Mouse (Mus musculus): ENCODE results near the gene Arl6ip4.

The Arl6ip4 gene

DNA sequence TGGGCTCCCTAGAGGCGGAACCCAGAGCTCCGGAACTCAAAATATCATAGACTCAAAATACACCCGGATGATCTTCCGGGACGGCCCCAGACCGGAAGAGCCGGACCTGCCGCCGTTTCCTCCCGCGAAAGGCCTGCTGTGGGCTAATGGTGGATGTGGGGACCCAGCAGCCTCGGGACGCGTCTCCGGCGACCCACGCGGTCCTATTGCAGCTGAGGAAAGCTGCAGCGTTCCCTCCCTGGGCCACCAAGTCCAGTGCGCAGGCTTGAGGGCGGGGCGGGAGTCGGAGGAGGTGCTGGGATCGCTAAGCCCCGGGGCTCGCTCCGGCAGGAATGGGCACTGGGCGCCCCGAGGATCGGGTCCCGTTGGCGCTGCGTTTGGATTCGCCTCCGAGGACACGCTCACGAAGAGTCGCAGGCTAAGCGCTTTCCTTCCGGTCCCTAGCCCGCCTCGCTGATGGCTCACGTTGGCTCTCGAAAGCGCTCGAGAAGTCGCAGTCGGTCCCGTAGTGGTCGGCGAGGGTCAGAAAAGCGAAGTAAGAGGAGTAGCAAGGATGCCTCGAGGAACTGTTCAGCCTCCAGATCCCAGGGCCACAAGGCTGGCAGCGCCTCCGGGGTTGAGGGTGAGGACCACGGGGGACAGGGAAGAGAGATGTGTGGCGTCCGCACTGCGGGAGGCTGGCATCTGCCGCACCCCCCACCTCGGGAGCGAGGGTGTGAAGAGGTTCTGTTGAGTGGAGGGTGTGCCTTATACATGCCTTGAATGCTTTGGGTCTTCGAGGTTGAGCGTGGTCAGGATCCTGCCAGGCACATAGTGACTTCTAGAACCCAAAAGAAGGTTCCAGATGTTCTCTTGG is at the start of gene Arl6ip4:
Gene Arl6ip4 (plus strand): TSS at position 100 of the 856 bp plus-strand sequence.
- DNase-seq (ENCODE audit: low read depth): peak; percentile 60

DNA sequence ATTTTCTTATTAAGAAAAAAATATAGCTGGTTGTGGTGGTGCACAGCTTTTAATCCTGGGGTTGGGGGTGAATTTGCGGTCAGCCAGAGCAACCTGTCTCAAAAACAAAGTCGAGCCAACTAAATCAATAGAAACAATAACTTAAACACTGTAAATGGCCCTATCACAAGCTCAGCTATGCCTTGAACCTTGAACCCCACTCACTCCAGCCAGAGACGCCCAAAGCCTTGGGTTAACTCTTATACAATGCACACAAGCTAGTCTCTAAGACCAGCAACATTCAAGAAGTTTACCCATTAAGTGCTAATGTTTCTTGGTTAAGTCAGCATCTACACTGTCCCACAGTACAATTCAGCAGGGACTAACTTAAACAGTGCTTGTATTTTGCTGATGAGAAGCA is 46.2 kb upstream of the Arl6ip4 start:
- no peak for DNase-seq (ENCODE audit: low read depth)

GRCm38 (mm10) chr5:124073682-124074081 is 42.2 kb upstream of the Arl6ip4 start:
- no peak for DNase-seq (ENCODE audit: low read depth)

GRCm38 (mm10) chr5:124074845-124075307 is 41.0 kb upstream of the Arl6ip4 start:
- DNase-seq (ENCODE audit: low read depth): no peak

DNA sequence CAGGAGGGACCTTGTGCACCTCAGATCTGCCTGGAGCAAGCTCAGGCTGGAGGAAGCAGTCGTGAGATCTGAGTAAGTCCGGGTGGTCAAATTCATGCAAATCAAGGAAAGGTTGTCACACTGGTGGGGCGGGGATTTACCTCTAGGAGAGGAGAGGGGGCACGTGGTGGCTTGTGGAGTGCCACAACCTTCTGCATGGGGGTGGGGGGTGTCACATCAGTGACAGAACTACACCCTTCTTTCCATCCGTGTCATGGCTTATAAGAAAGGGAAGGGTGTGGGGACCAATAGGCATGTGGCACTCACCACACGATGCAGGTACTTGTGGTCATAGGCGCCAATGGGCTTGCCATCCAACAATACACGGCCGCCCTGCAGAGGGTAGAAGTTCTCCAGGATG is 40.2 kb upstream of the Arl6ip4 start:
- DNase-seq (ENCODE audit: low read depth): no peak

GRCm38 (mm10) chr5:124076559-124076958 is 39.3 kb upstream of the Arl6ip4 start:
- DNase-seq (ENCODE audit: low read depth): no peak

GRCm38 (mm10) chr5:124077241-124077640 is 38.6 kb upstream of the Arl6ip4 start:
- no peak for DNase-seq (ENCODE audit: low read depth)

GRCm38 (mm10) chr5:124077856-124078460 is 37.9 kb upstream of the Arl6ip4 start:
- DNase-seq (ENCODE audit: low read depth): no peak

DNA sequence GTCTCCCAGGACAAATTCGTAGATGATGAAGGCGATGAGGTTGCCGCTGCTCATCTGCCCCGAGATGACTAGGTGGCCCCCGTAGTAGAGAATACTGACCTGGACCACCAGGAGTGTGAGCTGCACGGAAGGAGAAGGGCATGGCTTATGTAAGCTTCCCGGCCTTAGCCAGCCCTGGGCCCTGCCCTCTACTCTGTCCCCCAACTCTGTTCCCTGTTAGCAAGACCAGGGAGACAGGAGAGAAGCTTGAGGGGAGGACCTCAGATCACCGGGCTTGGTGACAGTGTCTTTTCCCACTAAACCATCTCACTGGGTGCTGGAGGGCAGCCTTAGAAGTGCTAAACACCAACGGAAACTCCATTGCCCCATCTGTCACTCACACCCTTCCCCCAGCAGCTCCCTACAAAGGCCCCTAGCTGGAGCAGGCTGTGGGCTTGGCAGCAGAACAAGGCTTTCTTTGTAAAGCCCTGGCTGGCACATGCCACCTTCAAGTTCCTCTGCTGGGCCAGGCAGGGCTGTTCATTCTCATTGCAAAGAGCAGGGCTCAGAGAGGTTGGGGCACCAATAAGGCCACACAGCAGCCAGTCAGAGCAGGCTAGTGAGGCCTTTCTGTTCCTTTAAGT is 37.0 kb upstream of the Arl6ip4 start:
- no peak for DNase-seq (ENCODE audit: low read depth)

DNA sequence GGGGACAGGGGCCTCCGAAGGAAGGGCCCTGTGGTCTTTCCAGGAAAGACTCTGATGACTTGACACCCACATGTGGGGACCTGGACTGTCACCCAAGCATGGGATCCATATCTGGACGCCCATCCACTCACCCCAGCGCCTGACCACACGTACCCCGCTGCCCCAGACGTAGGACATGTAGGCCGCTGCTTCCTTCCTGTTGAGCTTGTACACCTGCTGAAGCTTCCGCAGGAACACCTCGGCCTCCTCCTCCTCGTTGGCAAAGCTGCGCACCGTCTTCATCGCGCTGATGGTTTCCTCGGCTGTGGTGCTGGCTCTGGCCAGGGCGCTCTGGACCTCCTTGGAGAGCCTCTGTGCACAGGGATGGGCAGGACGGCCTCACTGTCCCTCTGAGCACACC is 36.0 kb upstream of the Arl6ip4 start:
- DNase-seq (ENCODE audit: low read depth): no peak

GRCm38 (mm10) chr5:124082447-124082846 is 33.4 kb upstream of the Arl6ip4 start:
- no peak for DNase-seq (ENCODE audit: low read depth)

DNA sequence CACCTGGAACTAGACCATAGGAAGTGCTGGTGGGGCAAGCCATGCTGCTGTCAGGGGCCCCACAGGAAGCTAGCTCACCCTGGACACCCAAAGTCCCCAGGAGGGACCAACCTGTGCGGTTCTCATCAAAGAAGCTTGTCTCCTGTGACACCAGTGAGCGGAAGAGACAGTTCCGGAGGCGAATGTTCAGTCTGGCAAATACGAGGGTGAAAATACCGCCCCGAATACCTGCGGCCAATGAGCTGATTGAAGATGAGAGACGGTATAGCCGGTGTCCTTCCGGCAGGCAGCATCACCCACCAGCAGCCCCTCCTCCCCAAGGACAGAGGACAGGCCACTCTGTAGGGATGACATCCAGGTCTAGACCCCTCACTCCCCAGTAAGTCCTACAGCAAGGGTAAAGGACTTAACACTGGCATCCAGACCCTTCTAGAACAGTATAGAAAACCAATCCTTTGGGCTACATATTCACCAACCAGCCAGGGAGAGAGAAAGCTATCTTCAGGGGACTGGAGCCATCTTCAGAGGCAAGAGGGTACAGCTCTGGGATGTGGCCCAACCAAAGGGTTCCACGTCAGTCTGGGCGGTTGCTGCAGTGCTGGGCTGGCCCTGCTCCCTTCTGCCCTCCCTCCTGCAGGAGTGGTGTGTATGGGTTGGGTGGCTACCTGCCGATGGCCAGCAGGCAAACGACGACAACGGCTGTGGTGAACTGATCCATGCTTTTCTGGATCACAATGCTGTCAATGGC is 32.8 kb upstream of the Arl6ip4 start:
- no peak for DNase-seq (ENCODE audit: low read depth)

DNA sequence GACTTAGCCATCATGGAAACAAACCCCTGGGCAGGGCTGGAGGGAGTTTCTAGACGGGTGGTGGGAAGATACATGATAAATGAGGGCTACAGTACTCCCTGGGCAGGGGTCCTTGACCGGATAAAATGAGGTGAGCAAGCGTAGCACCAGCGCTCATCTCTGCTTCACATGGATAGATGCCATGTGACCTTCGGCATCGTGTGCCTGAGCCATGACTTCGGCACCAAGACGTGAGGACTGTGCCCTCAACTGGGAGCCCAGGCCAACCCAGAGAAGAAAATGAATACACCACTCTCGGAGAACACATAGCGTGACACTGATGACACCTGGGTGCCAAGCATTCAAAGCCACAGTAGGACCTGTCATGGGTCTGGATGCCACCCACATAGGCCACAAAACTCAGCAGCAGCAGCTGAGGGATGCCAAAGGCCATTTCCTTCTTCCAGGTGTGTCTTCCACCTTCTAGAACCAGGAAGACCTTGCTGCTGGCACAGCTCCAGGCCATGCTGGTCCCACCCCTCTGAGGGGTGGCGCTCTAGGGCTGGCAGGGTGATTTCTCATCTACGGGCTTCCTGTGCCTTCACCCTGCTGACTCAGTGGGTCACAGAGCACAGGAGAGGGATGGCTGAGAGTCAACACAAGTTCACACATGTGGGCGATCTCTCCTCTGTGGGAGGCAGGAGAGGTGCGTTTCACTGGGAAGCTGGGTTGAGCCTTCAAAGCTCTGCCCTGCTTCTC is 31.9 kb upstream of the Arl6ip4 start:
- DNase-seq (ENCODE audit: low read depth): no peak

DNA sequence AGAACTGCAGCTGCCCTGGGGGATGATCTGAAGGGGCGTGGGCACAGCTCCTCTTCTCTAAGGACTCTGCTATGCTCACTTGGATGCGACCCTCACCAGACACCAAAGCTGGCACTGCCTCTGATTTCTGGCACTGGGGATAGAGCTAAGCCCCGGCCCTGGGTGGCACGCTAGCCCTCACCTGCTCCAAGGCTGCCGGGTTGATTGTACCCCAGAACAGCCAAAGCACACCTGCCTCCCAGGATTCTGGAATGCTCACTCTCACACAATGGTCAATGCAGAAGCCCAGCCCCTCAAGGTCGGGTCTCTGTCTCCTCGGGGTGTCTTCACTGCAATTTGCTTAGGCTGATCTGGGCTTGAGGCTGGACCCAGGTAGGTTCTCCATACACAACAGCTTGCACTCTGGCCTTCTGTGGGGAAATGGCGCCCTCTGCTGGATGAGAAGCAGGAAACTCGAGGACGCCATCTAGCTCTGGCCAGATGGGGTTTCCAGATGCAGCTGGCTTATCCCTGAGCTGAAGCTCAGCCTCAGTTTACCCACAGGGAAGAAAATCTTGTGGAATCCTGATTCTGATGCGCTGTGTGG is 31.2 kb upstream of the Arl6ip4 start:
- DNase-seq (ENCODE audit: low read depth): peak; percentile 86

- DNase-seq (ENCODE audit: low read depth): no peak
Measured at GRCm38 (mm10) chr5:124085513-124085912, 30.4 kb upstream of the Arl6ip4 start.

- no peak for DNase-seq (ENCODE audit: low read depth)
Measured at GRCm38 (mm10) chr5:124086876-124087275, 29.0 kb upstream of the Arl6ip4 start.

- DNase-seq (ENCODE audit: low read depth): no peak
Measured at GRCm38 (mm10) chr5:124089868-124090267, 26.0 kb upstream of the Arl6ip4 start.

DNA sequence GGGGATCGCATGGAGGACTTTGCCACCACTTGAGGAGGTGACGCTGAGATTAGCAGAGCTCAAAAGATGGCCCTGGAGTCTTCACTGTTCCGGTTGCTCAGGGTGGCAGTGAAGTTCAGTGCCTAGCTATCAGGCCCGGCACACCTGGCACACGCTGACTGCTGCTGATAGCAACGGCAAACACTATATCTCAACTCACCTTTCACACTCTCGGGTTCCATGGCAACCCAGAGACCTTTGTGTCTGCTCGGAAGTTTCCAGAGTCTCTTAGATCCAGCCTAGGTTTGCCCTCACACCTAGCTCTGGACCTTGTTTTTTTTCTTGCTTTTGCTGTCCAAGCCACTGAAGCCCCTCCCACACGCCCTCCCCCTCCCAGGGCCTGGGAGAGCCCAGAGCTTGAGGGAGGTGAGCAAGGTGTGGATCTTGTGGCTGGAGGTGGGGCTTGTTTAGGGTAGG is 23.9 kb upstream of the Arl6ip4 start:
- peak; percentile 87 for DNase-seq (ENCODE audit: low read depth)

DNA sequence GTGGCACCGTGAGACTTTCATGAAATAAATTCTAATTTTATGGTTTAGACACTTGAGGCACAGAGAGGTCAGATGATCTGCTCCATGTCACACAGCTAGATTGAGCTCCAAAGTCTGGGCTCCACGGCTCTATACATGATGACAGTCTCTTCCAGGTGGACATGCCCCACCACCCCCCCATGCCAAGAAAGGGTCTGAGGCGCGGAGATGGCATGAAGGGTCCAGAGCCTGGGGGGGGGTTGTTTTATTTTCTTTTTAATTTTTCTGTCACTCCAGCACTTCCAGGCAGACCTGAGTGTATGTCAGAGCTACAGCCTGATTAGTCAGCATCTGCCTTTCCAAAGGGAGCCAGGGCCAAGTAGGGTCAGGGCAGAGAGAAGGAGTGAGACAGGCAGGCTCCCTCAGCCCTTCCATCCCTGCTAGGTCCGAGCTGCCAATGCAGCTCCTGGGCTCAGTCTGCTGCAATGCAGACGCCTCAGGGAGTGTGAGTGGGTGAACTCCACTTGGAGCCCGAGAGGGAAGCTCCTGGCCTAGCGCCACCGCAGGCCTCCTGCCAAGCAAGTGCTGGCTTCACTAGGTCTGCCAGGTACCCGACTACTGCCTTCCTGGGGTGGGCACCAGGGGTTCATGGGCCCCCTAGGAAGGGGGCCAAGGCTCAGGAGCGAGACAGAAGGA is 22.6 kb upstream of the Arl6ip4 start:
- DNase-seq (ENCODE audit: low read depth): no peak

GRCm38 (mm10) chr5:124093852-124094604 is 21.9 kb upstream of the Arl6ip4 start:
- no peak for DNase-seq (ENCODE audit: low read depth)

Measured in c-Kit-positive CD71-positive TER-119-negative erythroid progenitor cells, embryonic 14.5 days (primary cell).